In genomic region chr8:120706193-120706592, GRCm38 (mm10) we compare ENCODE assay signal across 23 mouse cellular contexts. TPM values are rescaled to one million over a fixed set of nuclear protein-coding genes. Genes with fewer than 3 reads are reported as not detected.
DNase-seq lines count a peak whose midpoint lies in the region; ATAC-seq and TF ChIP-seq lines count a peak whose summit lies in the region.
"Had no signal": no experiment of that assay in that cellular context is flagged by ENCODE, and none has a peak within 500 bp of the region (broad histone marks: within the 10 kb centered on the region; RNA-seq: fewer than 3 reads in every experiment).

No protein-coding gene starts in this region.

- H3K9ac ChIP-seq in lung, embryonic 15.5 days: no peak overlapping the region
- no peak overlapping the region for H3K9ac ChIP-seq in lung, postnatal 0 days (replicated peaks; ENCODE audit: low read depth)
- H3K9ac ChIP-seq in stomach, embryonic 14.5 days (replicated peaks; ENCODE audit: low read depth, low read length): no peak overlapping the region
- H3K9ac ChIP-seq in stomach, postnatal 0 days (ENCODE audit: low read length): no peak overlapping the region
- H3K9ac ChIP-seq: embryonic facial prominence, embryonic 12.5 days; forebrain, embryonic 13.5 days had no signal

- 64% methylated on average over 3 of the region's 3 CpGs for WGBS in lung, embryonic 15.5 days
- 73% methylated on average over 3 of the region's 3 CpGs for WGBS in lung, postnatal 0 days
- 63% methylated on average over 3 of the region's 3 CpGs for WGBS in stomach, embryonic 14.5 days
- WGBS in stomach, postnatal 0 days: 40% methylated on average over 3 of the region's 3 CpGs
- WGBS in hindbrain, embryonic 10.5 days: 80% methylated on average over 3 of the region's 3 CpGs

- no peak for DNase-seq in lung, adult 18-20 months
- DNase-seq in lung, postnatal 0 days (ENCODE audit: low spot score): peak; percentile 40
- DNase-seq in lung, postnatal 14 days: no peak
- no peak for DNase-seq in stomach, postnatal 0 days (ENCODE audit: low spot score)
- no peak for DNase-seq in hindbrain, embryonic 10.5 days (ENCODE audit: low spot score)
- DNase-seq: adrenal gland, adult 8-10 months; adrenal gland, postnatal 14 days; adrenal gland, postnatal 36 days; B cell, adult 2 months; cerebellum, adult 11-12 months; cerebellum, adult 2 months; cerebellum, adult 9-10 months; cerebellum, postnatal 10 days; cerebellum, postnatal 25 days had no signal

- H3K4me2 ChIP-seq in lung, embryonic 15.5 days: no peak overlapping the region
- H3K4me2 ChIP-seq in lung, postnatal 0 days (replicated peaks; ENCODE audit: low read depth, low read length): no peak overlapping the region
- no peak overlapping the region for H3K4me2 ChIP-seq in stomach, embryonic 14.5 days (replicated peaks; ENCODE audit: low read depth, low read length)
- H3K4me2 ChIP-seq in stomach, postnatal 0 days (replicated peaks; ENCODE audit: low read depth): no peak overlapping the region
- H3K4me2 ChIP-seq: embryonic facial prominence, embryonic 12.5 days; forebrain, embryonic 13.5 days had no signal

- no peak for ATAC-seq in lung, embryonic 15.5 days (ENCODE audit: borderline replicate concordance, extremely low read depth, low FRiP score, low TSS enrichment)
- ATAC-seq in lung, postnatal 0 days: peak; percentile 26; the same call in 1 of the 2 replicates
- ATAC-seq in stomach, embryonic 14.5 days (ENCODE audit: insufficient number of reproducible peaks, insufficient read depth, low FRiP score, low read depth): no peak
- no peak for ATAC-seq in stomach, postnatal 0 days (ENCODE audit: low FRiP score, low TSS enrichment)
- ATAC-seq: activated CD4-positive, CD25-positive, alpha-beta regulatory T cell, adult 4 months; CD4-positive, CD25-positive, alpha-beta regulatory T cell, adult 4 months; forebrain, embryonic 13.5 days; Patski had no signal

- no peaks in the 10 kb centered on the region for H3K9me3 ChIP-seq in lung, embryonic 15.5 days
- no peaks in the 10 kb centered on the region for H3K9me3 ChIP-seq in lung, postnatal 0 days (ENCODE audit: low read length)
- no peaks in the 10 kb centered on the region for H3K9me3 ChIP-seq in stomach, embryonic 14.5 days (ENCODE audit: control insufficient read depth, low read depth, low read length)
- no peaks in the 10 kb centered on the region for H3K9me3 ChIP-seq in stomach, postnatal 0 days (ENCODE audit: control insufficient read depth, low read length)
- H3K9me3 ChIP-seq in hindbrain, embryonic 10.5 days: no peaks in the 10 kb centered on the region
- H3K9me3 ChIP-seq: embryonic facial prominence, embryonic 10.5 days; embryonic facial prominence, embryonic 12.5 days; forebrain, embryonic 13.5 days had no signal

- 0 out of 2 replicates have a peak overlapping the region, but pooled peaks have one; percentile 8 for H3K27ac ChIP-seq in lung, embryonic 15.5 days
- H3K27ac ChIP-seq in lung, postnatal 0 days (ENCODE audit: low read length): peak overlapping the region; percentile 7; the same call in 1 of the 2 replicates
- peak overlapping the region; percentile 23; the same call in 1 of the 2 replicates for H3K27ac ChIP-seq in stomach, embryonic 14.5 days (ENCODE audit: low read length)
- H3K27ac ChIP-seq in stomach, postnatal 0 days (replicated peaks): no peak overlapping the region
- H3K27ac ChIP-seq in hindbrain, embryonic 10.5 days: no peak overlapping the region
- H3K27ac ChIP-seq: embryonic facial prominence, embryonic 10.5 days; embryonic facial prominence, embryonic 12.5 days; forebrain, embryonic 13.5 days had no signal

- no peak for TF ChIP-seq CTCF in lung, postnatal 0 days (IDR thresholded peaks at IDR 0.05)
- no peak for TF ChIP-seq CTCF in stomach, postnatal 0 days (IDR thresholded peaks at IDR 0.05; ENCODE audit: low read depth)

- peaks cover 15% of the 10 kb centered on the region; the same call in 1 of the 2 replicates for H3K27me3 ChIP-seq in lung, embryonic 15.5 days
- H3K27me3 ChIP-seq in lung, postnatal 0 days (replicated peaks; ENCODE audit: insufficient read depth, low read length): no peaks in the 10 kb centered on the region
- H3K27me3 ChIP-seq in stomach, embryonic 14.5 days (ENCODE audit: control insufficient read depth, insufficient read depth, low read length): no peaks in the 10 kb centered on the region
- no peaks in the 10 kb centered on the region for H3K27me3 ChIP-seq in stomach, postnatal 0 days (ENCODE audit: control insufficient read depth, insufficient read depth, low read length)
- H3K27me3 ChIP-seq in hindbrain, embryonic 10.5 days (ENCODE audit: insufficient read depth, poor library complexity, severe bottlenecking): peaks cover 10% of the 10 kb centered on the region; the same call in 1 of the 2 replicates
- H3K27me3 ChIP-seq: embryonic facial prominence, embryonic 12.5 days; forebrain, embryonic 13.5 days had no signal

- no peak overlapping the region for H3K4me3 ChIP-seq in lung, embryonic 15.5 days
- no peak overlapping the region for H3K4me3 ChIP-seq in lung, postnatal 0 days (ENCODE audit: low read depth, low read length)
- H3K4me3 ChIP-seq in stomach, embryonic 14.5 days (ENCODE audit: low read depth, low read length): no peak overlapping the region
- H3K4me3 ChIP-seq in stomach, postnatal 0 days (ENCODE audit: low read depth, low read length): no peak overlapping the region
- H3K4me3 ChIP-seq in hindbrain, embryonic 10.5 days: no peak overlapping the region
- H3K4me3 ChIP-seq: embryonic facial prominence, embryonic 10.5 days; embryonic facial prominence, embryonic 12.5 days; forebrain, embryonic 13.5 days had no signal

- TF ChIP-seq EP300 in lung, postnatal 0 days (IDR thresholded peaks at IDR 0.05): no peak
- TF ChIP-seq EP300 in stomach, postnatal 0 days (optimal IDR thresholded peaks at IDR 0.05): no peak

- no peaks in the 10 kb centered on the region for H3K36me3 ChIP-seq in lung, embryonic 15.5 days
- no peaks in the 10 kb centered on the region for H3K36me3 ChIP-seq in lung, postnatal 0 days (ENCODE audit: insufficient read depth, low read length)
- no peaks in the 10 kb centered on the region for H3K36me3 ChIP-seq in stomach, embryonic 14.5 days (ENCODE audit: control insufficient read depth, insufficient read depth, low read length)
- H3K36me3 ChIP-seq in stomach, postnatal 0 days (ENCODE audit: control insufficient read depth, insufficient read depth, low read length): no peaks in the 10 kb centered on the region
- no peaks in the 10 kb centered on the region for H3K36me3 ChIP-seq in hindbrain, embryonic 10.5 days
- H3K36me3 ChIP-seq: embryonic facial prominence, embryonic 10.5 days; embryonic facial prominence, embryonic 12.5 days; G1E had no signal

- peaks cover 5% of the 10 kb centered on the region; the same call in 1 of the 2 replicates for H3K4me1 ChIP-seq in lung, embryonic 15.5 days
- H3K4me1 ChIP-seq in lung, postnatal 0 days (ENCODE audit: insufficient read depth, low read depth, low read length): peaks cover 4% of the 10 kb centered on the region; the same call in 1 of the 2 replicates
- 0 out of 2 replicates have a peak, but pooled peaks cover 3% of the 10 kb centered on the region for H3K4me1 ChIP-seq in stomach, embryonic 14.5 days (ENCODE audit: control insufficient read depth, insufficient read depth, low read length)
- H3K4me1 ChIP-seq in stomach, postnatal 0 days (replicated peaks; ENCODE audit: control insufficient read depth, insufficient read depth): no peaks in the 10 kb centered on the region
- peaks cover 13% of the 10 kb centered on the region for H3K4me1 ChIP-seq in hindbrain, embryonic 10.5 days (replicated peaks)
- H3K4me1 ChIP-seq: embryonic facial prominence, embryonic 12.5 days; forebrain, embryonic 13.5 days had no signal

RNA-seq across cellular contexts. Expression of gene Irf8, which starts 30.0 kb away (rescaled TPM):
- 16.4 and 18.1 TPM in 2 replicates for polyA plus RNA-seq in lung, embryonic 15.5 days (2015; fragmentation: Nextera tagmentation; extraction: Ambion mirVana)
- 36.0 and 36.4 TPM in 2 replicates for polyA plus RNA-seq in lung, postnatal 0 days (2015; fragmentation: Nextera tagmentation; extraction: Ambion mirVana)
- polyA plus RNA-seq in stomach, embryonic 14.5 days (2014; fragmentation: Nextera tagmentation; extraction: Ambion mirVana): 12.7 and 15.3 TPM in 2 replicates
- polyA plus RNA-seq in stomach, postnatal 0 days (2015; fragmentation: Nextera tagmentation; extraction: Ambion mirVana): 18.7 and 18.9 TPM in 2 replicates
- polyA plus RNA-seq in hindbrain, embryonic 10.5 days (2016; fragmentation: Nextera tagmentation; extraction: Ambion mirVana): 5.4 and 6.3 TPM in 2 replicates

RNA-seq across cellular contexts. Expression of gene Emc8, which starts 37.8 kb away (rescaled TPM):
- 264 and 278 TPM in 2 replicates for polyA plus RNA-seq in lung, embryonic 15.5 days (2015; fragmentation: Nextera tagmentation; extraction: Ambion mirVana)
- 131 and 137 TPM in 2 replicates for polyA plus RNA-seq in lung, postnatal 0 days (2015; fragmentation: Nextera tagmentation; extraction: Ambion mirVana)
- 244 and 254 TPM in 2 replicates for polyA plus RNA-seq in stomach, embryonic 14.5 days (2014; fragmentation: Nextera tagmentation; extraction: Ambion mirVana)
- polyA plus RNA-seq in stomach, postnatal 0 days (2015; fragmentation: Nextera tagmentation; extraction: Ambion mirVana): 149 and 162 TPM in 2 replicates
- polyA plus RNA-seq in hindbrain, embryonic 10.5 days (2016; fragmentation: Nextera tagmentation; extraction: Ambion mirVana): 312 and 362 TPM in 2 replicates

RNA-seq across cellular contexts. Expression of gene Cox4i1, which starts 38.2 kb away (rescaled TPM):
- polyA plus RNA-seq in lung, embryonic 15.5 days (2015; fragmentation: Nextera tagmentation; extraction: Ambion mirVana): 1,022 and 1,082 TPM in 2 replicates
- 1,092 and 1,166 TPM in 2 replicates for polyA plus RNA-seq in lung, postnatal 0 days (2015; fragmentation: Nextera tagmentation; extraction: Ambion mirVana)
- 1,095 and 1,156 TPM in 2 replicates for polyA plus RNA-seq in stomach, embryonic 14.5 days (2014; fragmentation: Nextera tagmentation; extraction: Ambion mirVana)
- polyA plus RNA-seq in stomach, postnatal 0 days (2015; fragmentation: Nextera tagmentation; extraction: Ambion mirVana): 1,419 and 1,437 TPM in 2 replicates
- polyA plus RNA-seq in hindbrain, embryonic 10.5 days (2016; fragmentation: Nextera tagmentation; extraction: Ambion mirVana): 921 and 1,059 TPM in 2 replicates

RNA-seq across cellular contexts. Expression of gene Gm27021, which starts 38.3 kb away (rescaled TPM):
- 2.3 TPM in 2 replicates for polyA plus RNA-seq in lung, embryonic 15.5 days (2015; fragmentation: Nextera tagmentation; extraction: Ambion mirVana)
- 1.00 and 1.3 TPM in 2 replicates for polyA plus RNA-seq in lung, postnatal 0 days (2015; fragmentation: Nextera tagmentation; extraction: Ambion mirVana)
- 2.4 TPM in 1 of 2 replicates, not detected in the other for polyA plus RNA-seq in stomach, embryonic 14.5 days (2014; fragmentation: Nextera tagmentation; extraction: Ambion mirVana)
- polyA plus RNA-seq in stomach, postnatal 0 days (2015; fragmentation: Nextera tagmentation; extraction: Ambion mirVana): 2.1 and 4.7 TPM in 2 replicates
- polyA plus RNA-seq in hindbrain, embryonic 10.5 days (2016; fragmentation: Nextera tagmentation; extraction: Ambion mirVana): 3.2 and 4.0 TPM in 2 replicates
- polyA plus RNA-seq: activated CD4-positive, CD25-positive, alpha-beta regulatory T cell, adult 4 months; CD4-positive, CD25-positive, alpha-beta regulatory T cell, adult 4 months had no signal

RNA-seq across cellular contexts. Expression of gene 1190005I06Rik, which starts 58.8 kb away (rescaled TPM):
- 5.1 and 5.8 TPM in 2 replicates for polyA plus RNA-seq in lung, embryonic 15.5 days (2015; fragmentation: Nextera tagmentation; extraction: Ambion mirVana)
- polyA plus RNA-seq in lung, postnatal 0 days (2015; fragmentation: Nextera tagmentation; extraction: Ambion mirVana): 2.0 and 2.1 TPM in 2 replicates
- polyA plus RNA-seq in stomach, embryonic 14.5 days (2014; fragmentation: Nextera tagmentation; extraction: Ambion mirVana): 3.6 and 5.0 TPM in 2 replicates
- 12.2 and 14.0 TPM in 2 replicates for polyA plus RNA-seq in stomach, postnatal 0 days (2015; fragmentation: Nextera tagmentation; extraction: Ambion mirVana)
- 2.8 and 4.7 TPM in 2 replicates for polyA plus RNA-seq in hindbrain, embryonic 10.5 days (2016; fragmentation: Nextera tagmentation; extraction: Ambion mirVana)
- polyA plus RNA-seq: activated CD4-positive, CD25-positive, alpha-beta regulatory T cell, adult 4 months had no signal

Comparison
In these comparisons a context has a peak if more than half of its experiments do, and no peak if none do; other contexts are left out.
1. H3K27ac ChIP-seq: peak in lung, embryonic 15.5 days (single experiment), lung, postnatal 0 days (single experiment) and stomach, embryonic 14.5 days (single experiment); none in stomach, postnatal 0 days (single experiment) and hindbrain, embryonic 10.5 days (single experiment).